Mouse (Mus musculus) ES-E14 (cell line): ENCODE measurements around the gene Ostn. TPM values are rescaled to one million over a fixed set of nuclear protein-coding genes. Genes with fewer than 3 reads are reported as not detected.

Experiments used
- DNase-seq: peaks from one replicate; pipeline ENCODE4 v3.0.0-alpha.2; 2013; ENCODE audit warnings: low read depth, low spot score
- H3K27ac ChIP-seq: 2 replicates; pipeline ENCODE4 v1.5.1; 2012; ENCODE audit warnings: low read depth, mild to moderate bottlenecking, low read length, moderate library complexity, mixed read lengths; ENCODE audit not compliant: poor library complexity, insufficient read depth, severe bottlenecking
- H3K36me3 ChIP-seq: 2 replicates; pipeline ENCODE4 v1.6.1; 2012; ENCODE audit warnings: mild to moderate bottlenecking, low read length, moderate library complexity, mixed read lengths; ENCODE audit not compliant: control insufficient read depth, poor library complexity, insufficient read depth, severe bottlenecking
- H3K4me1 ChIP-seq, 2 experiments: fragments of 150-350 bp in 1 of 2; sonication (generic) in 1 of 2; 2 replicates each; pipeline ENCODE4 v1.6.1; 2012; ENCODE audit warnings: low read length in 2 of 2, mild to moderate bottlenecking in 1 of 2, mixed read lengths in 1 of 2; ENCODE audit not compliant: control insufficient read depth in 2 of 2, insufficient read depth in 2 of 2, poor library complexity in 1 of 2
- H3K4me3 ChIP-seq, 2 experiments: fragments of 150-350 bp in 1 of 2; sonication (generic) in 1 of 2; 2 replicates each; pipeline ENCODE4 v1.5.1; 2012; ENCODE audit warnings: low read length in 2 of 2, low read depth in 1 of 2, mild to moderate bottlenecking in 1 of 2, mixed read lengths in 1 of 2; ENCODE audit not compliant: insufficient read depth in 1 of 2, poor library complexity in 1 of 2, severe bottlenecking in 1 of 2
- H3K9ac ChIP-seq: 2 replicates; pipeline ENCODE4 v1.6.1; 2012; ENCODE audit warnings: low read depth, mild to moderate bottlenecking, low read length, mixed read lengths; ENCODE audit not compliant: poor library complexity, insufficient read depth, severe bottlenecking
- H3K9me3 ChIP-seq: fragments of 150-350 bp; sonication (generic); 2 replicates; pipeline ENCODE4 v1.6.1; 2012; ENCODE audit warnings: low read depth, mild to moderate bottlenecking, low read length; ENCODE audit not compliant: control insufficient read depth, insufficient read depth
- CHD2 ChIP-seq: IDR thresholded peaks from 2 replicates; pipeline ENCODE4 v1.6.1; 2014; ENCODE audit warnings: mild to moderate bottlenecking, low read depth, low read length, inconsistent platforms
- HCFC1 ChIP-seq: IDR thresholded peaks from 2 replicates; pipeline ENCODE4 v1.6.1; 2012; ENCODE audit warnings: low read length, inconsistent platforms, borderline replicate concordance; ENCODE audit not compliant: insufficient read depth
- MAFK ChIP-seq: IDR thresholded peaks from 2 replicates; pipeline ENCODE4 v1.6.1; 2014; ENCODE audit warnings: mild to moderate bottlenecking, low read depth, low read length, inconsistent platforms; ENCODE audit not compliant: insufficient read depth
- ZC3H11A ChIP-seq: IDR thresholded peaks from 2 replicates; pipeline ENCODE4 v1.6.1; 2012; ENCODE audit warnings: low read depth, mild to moderate bottlenecking, inconsistent platforms, low read length, borderline replicate concordance
- ZNF384 ChIP-seq: IDR thresholded peaks from 2 replicates; pipeline ENCODE4 v1.6.1; 2012; ENCODE audit warnings: low read depth, low read length, inconsistent platforms
- in situ Hi-C, 2 experiments: fragments of 600-800 bp; cut with MboI; formaldehyde crosslinking; loops; one replicate each; pipeline ENCODE4 v1.15.1; 2025; ENCODE audit warnings: low sequenced_read_pairs in 2 of 2, inconsistent platforms in 1 of 2; ENCODE audit not compliant: unreplicated experiment in 2 of 2
- total RNA-seq: library from RNA; depleted of rRNA; stranded (reverse); fragments of 300-350 nt; gene quantifications from 2 replicates; pipeline ENCODE4 v1.2.3, GENCODE M21; 2012

Gene Ostn
- total RNA-seq, 1 experiment: not detected

DNA sequence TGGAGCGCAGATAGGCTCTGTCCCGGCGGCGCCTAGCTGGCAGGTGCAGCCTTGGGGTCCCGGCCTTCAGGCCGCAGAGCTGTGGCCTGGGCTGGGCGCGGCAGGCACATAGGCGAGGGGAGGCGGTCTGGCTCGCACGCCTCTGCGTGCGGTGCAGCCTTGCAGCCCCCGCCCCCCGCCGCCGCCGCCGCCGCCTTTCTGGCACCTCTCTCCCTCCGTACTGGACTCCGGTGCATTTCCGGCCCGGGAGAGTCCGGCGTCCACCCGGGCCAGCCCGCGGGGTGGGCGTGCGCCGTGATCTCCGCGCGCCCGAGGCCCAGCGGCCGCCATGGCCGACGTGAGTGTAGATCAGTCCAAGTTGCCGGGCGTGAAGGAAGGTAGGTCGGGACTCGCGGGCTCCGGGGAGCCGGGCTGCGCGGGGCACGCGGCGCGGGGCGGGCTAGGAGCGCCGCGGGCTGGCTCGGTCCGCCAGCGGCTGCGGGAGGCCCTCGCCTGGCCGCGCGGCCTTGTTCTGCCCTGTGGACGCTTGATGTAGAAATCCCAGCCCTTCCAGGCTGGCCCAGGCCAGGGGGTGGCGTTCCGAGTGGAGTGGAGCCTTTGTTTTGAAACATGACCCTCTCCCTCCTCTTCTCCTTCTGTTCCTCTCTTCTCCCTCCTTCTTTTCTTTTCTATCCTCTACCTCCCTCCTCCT, 81.6 kb downstream of the Ostn start, which contains the start of gene Ccdc50:
Ccdc50 (plus strand) TSS at position 109 of the 691 bp plus-strand sequence.
- in situ Hi-C loops: no loop called here
- H3K9ac ChIP-seq: peak within 1 kb of the TSS; percentile 87
- TF ChIP-seq MAFK (no peak), ZC3H11A (no peak), HCFC1 (no peak), CHD2 (no peak), ZNF384 (no peak)

GRCm38 (mm10) chr16:27389534-27390282, 82.4 kb downstream of the Ostn start:
- Histone ChIP-seq H3K9me3 (no peaks in the 10 kb centered on the region), H3K9ac (peak overlapping the region; percentile 87), H3K36me3 (no peaks in the 10 kb centered on the region), H3K4me3 (peak overlapping the region; percentile 76 to 88), H3K4me1 (no peaks in the 10 kb centered on the region), H3K27ac (no peak overlapping the region)
- DNase-seq: no peak
- in situ Hi-C loops: no loop called here
- no peak for TF ChIP-seq ZNF384
- TF ChIP-seq CHD2: no peak
- no peak for TF ChIP-seq HCFC1
- TF ChIP-seq MAFK: no peak
- TF ChIP-seq ZC3H11A: no peak

More for the DNA sequence above, 81.6 kb downstream of the Ostn start, which contains the start of gene Ccdc50:
- peak; percentile 42 for DNase-seq
- peak within 1 kb of the TSS; percentile 76 to 88 for H3K4me3 ChIP-seq
- no peaks in the 10 kb centered on the region for H3K9me3 ChIP-seq
- no peaks in the 10 kb centered on the region for H3K4me1 ChIP-seq
- no peak within 1 kb of the TSS for H3K27ac ChIP-seq
- H3K36me3 ChIP-seq: no peaks in the 10 kb centered on the region

DNA sequence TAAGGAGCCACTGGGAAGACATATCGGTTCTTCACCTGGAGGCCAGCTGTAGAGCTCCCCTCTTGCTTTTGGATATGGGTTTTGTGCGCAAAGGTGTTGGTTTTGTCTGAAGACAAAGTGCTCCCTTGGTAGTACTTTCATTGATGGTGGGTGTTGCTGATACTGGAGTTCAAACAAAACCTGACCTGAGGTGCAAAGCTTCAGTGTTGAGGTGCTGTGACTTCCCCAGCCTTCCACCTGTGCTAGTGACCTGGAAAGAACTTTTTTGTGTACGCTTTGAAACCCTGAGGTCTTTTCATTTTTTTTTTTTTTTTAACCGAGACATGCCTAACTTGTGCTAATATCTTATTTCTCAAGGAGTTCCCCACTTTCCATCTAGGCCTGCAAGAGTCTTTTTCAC, 83.0 kb downstream of the Ostn start:
- no peak overlapping the region for H3K27ac ChIP-seq
- no peaks in the 10 kb centered on the region for H3K9me3 ChIP-seq
- peak overlapping the region in 1 of 2 experiments; percentile 76; a peak in 1 of 4 replicates for H3K4me3 ChIP-seq
- no peaks in the 10 kb centered on the region for H3K36me3 ChIP-seq
- no peak overlapping the region for H3K9ac ChIP-seq
- no peaks in the 10 kb centered on the region for H3K4me1 ChIP-seq
- no peak for DNase-seq
- TF ChIP-seq ZNF384 (no peak), CHD2 (no peak), MAFK (no peak), ZC3H11A (no peak), HCFC1 (no peak)
- in situ Hi-C loops: no loop called here

- Histone ChIP-seq H3K9ac (no peak overlapping the region), H3K9me3 (no peaks in the 10 kb centered on the region), H3K4me3 (no peak overlapping the region), H3K27ac (no peak overlapping the region), H3K36me3 (no peaks in the 10 kb centered on the region), H3K4me1 (no peaks in the 10 kb centered on the region)
- in situ Hi-C loops: no loop called here
- DNase-seq: no peak
- no peak for TF ChIP-seq CHD2
- TF ChIP-seq ZC3H11A: no peak
These were observed 84.6 kb downstream of the Ostn start for GRCm38 (mm10) chr16:27391845-27392244.
